ENCODE assay signal across 11 mouse cellular contexts in genomic region chr11:32276347-32276746, GRCm38 (mm10). TPM values are rescaled to one million over a fixed set of nuclear protein-coding genes. Genes with fewer than 3 reads are reported as not detected.
A peak's percentile ranks its signal among the peaks of the same experiment; 100 is the strongest.
DNase-seq lines count a peak whose midpoint lies in the region; ATAC-seq lines count a peak whose summit lies in the region.
"Had no signal": no experiment of that assay in that cellular context is flagged by ENCODE, and none has a peak within 500 bp of the region (broad histone marks: within the 10 kb centered on the region; RNA-seq: fewer than 3 reads in every experiment).

TSS of gene Hba-x (plus strand) at chr11:32276400.

- no peaks in the 10 kb centered on the region for H3K9me3 ChIP-seq in heart, embryonic 10.5 days
- no peaks in the 10 kb centered on the region for H3K9me3 ChIP-seq in lung, embryonic 16.5 days (ENCODE audit: control insufficient read depth, low read length)
- no peaks in the 10 kb centered on the region for H3K9me3 ChIP-seq in limb, embryonic 10.5 days (replicated peaks)
- H3K9me3 ChIP-seq in neural tube, embryonic 15.5 days (replicated peaks), result no peaks in the 10 kb centered on the region

- no peak within 1 kb of the TSS for H3K9ac ChIP-seq in lung, embryonic 16.5 days (ENCODE audit: low read length)
- H3K9ac ChIP-seq in neural tube, embryonic 15.5 days (replicated peaks), result no peak within 1 kb of the TSS

- peak within 1 kb of the TSS; percentile 62; the same call in 1 of the 2 replicates for H3K27ac ChIP-seq in heart, embryonic 10.5 days
- H3K27ac ChIP-seq in lung, embryonic 16.5 days (ENCODE audit: low read length), result no peak within 1 kb of the TSS
- H3K27ac ChIP-seq in limb, embryonic 10.5 days, result no peak within 1 kb of the TSS
- H3K27ac ChIP-seq in neural tube, embryonic 15.5 days (replicated peaks), result no peak within 1 kb of the TSS
- H3K27ac ChIP-seq: layer of hippocampus, adult 2 months; macrophage had no signal

- no peaks in the 10 kb centered on the region for H3K4me1 ChIP-seq in heart, embryonic 10.5 days
- no peaks in the 10 kb centered on the region for H3K4me1 ChIP-seq in lung, embryonic 16.5 days (replicated peaks; ENCODE audit: control insufficient read depth, insufficient read depth, low read length)
- no peaks in the 10 kb centered on the region for H3K4me1 ChIP-seq in limb, embryonic 10.5 days
- no peaks in the 10 kb centered on the region for H3K4me1 ChIP-seq in neural tube, embryonic 15.5 days

- H3K27me3 ChIP-seq in heart, embryonic 10.5 days (ENCODE audit: insufficient read depth, poor library complexity, severe bottlenecking), result peaks cover 61% of the 10 kb centered on the region
- H3K27me3 ChIP-seq in lung, embryonic 16.5 days (ENCODE audit: control insufficient read depth, insufficient read depth, low read depth, low read length), result peaks cover 8% of the 10 kb centered on the region
- peaks cover 35% of the 10 kb centered on the region for H3K27me3 ChIP-seq in limb, embryonic 10.5 days (ENCODE audit: low read depth, poor library complexity, severe bottlenecking)
- peaks cover 5% of the 10 kb centered on the region; the same call in 1 of the 2 replicates for H3K27me3 ChIP-seq in neural tube, embryonic 15.5 days (replicated peaks)

- DNase-seq in heart, embryonic 10.5 days (ENCODE audit: low spot score), result peak; percentile 95
- no peak for DNase-seq in heart, postnatal 25 days (ENCODE audit: low spot score)
- no peak for DNase-seq in lung, postnatal 10 days
- no peak for DNase-seq in limb, embryonic 10.5 days (ENCODE audit: low spot score)
- no peak for DNase-seq in left cerebral cortex, postnatal 10 days (ENCODE audit: extremely low spot score in 1 of 2, low spot score in 2 of 2)
- DNase-seq in cerebellum, adult 9-10 months, result no peak

- H3K4me3 ChIP-seq in heart, embryonic 10.5 days, result peak within 1 kb of the TSS; percentile 29; the same call in 1 of the 2 replicates
- H3K4me3 ChIP-seq in lung, embryonic 16.5 days (ENCODE audit: low read length), result no peak within 1 kb of the TSS
- no peak within 1 kb of the TSS for H3K4me3 ChIP-seq in limb, embryonic 10.5 days
- H3K4me3 ChIP-seq in neural tube, embryonic 15.5 days (replicated peaks), result no peak within 1 kb of the TSS
- H3K4me3 ChIP-seq: layer of hippocampus, adult 2 months had no signal

- no peaks in the 10 kb centered on the region for H3K36me3 ChIP-seq in heart, embryonic 10.5 days
- H3K36me3 ChIP-seq in lung, embryonic 16.5 days (ENCODE audit: control insufficient read depth, insufficient read depth, low read length), result no peaks in the 10 kb centered on the region
- H3K36me3 ChIP-seq in limb, embryonic 10.5 days, result no peaks in the 10 kb centered on the region
- no peaks in the 10 kb centered on the region for H3K36me3 ChIP-seq in neural tube, embryonic 15.5 days

- H3K4me2 ChIP-seq in lung, embryonic 16.5 days (ENCODE audit: low read depth, low read length), result no peak within 1 kb of the TSS
- H3K4me2 ChIP-seq in neural tube, embryonic 15.5 days, result no peak within 1 kb of the TSS

- ATAC-seq in lung, embryonic 16.5 days (ENCODE audit: low read depth), result no peak
- no peak for ATAC-seq in neural tube, embryonic 15.5 days (ENCODE audit: low FRiP score)

- intact Hi-C loops in heart, postnatal 25 days (cut with DNase I), result no loop called here
- intact Hi-C loops in left cerebral cortex, postnatal 10 days (cut with DNase I), result no loop called here

- 68% methylated on average over 3 of the region's 3 CpGs for WGBS in heart, embryonic 10.5 days
- 52% methylated on average over 3 of the region's 3 CpGs for WGBS in lung, embryonic 16.5 days
- WGBS in limb, embryonic 10.5 days, result 74% methylated on average over 3 of the region's 3 CpGs
- 81% methylated on average over 3 of the region's 3 CpGs for WGBS in neural tube, embryonic 15.5 days

RNA-seq across cellular contexts. Expression of gene Hba-x, which starts in this region (rescaled TPM):
- 8,501 and 9,179 TPM in 2 replicates for polyA plus RNA-seq in heart, embryonic 10.5 days (2016; fragmentation: Nextera tagmentation; extraction: Ambion mirVana)
- total RNA-seq in heart, postnatal 25 days (2021), result not detected
- 64.4 and 68.2 TPM in 2 replicates for polyA plus RNA-seq in lung, embryonic 16.5 days (2015; fragmentation: Nextera tagmentation; extraction: Ambion mirVana)
- polyA plus RNA-seq in limb, embryonic 10.5 days (2016; fragmentation: Nextera tagmentation; extraction: Ambion mirVana), result 2,528 and 3,017 TPM in 2 replicates
- 33.0 and 50.2 TPM in 2 replicates for polyA plus RNA-seq in neural tube, embryonic 15.5 days (2015; fragmentation: Nextera tagmentation; extraction: Ambion mirVana)
- total RNA-seq in left cerebral cortex, postnatal 10 days (2021), result not detected
- total RNA-seq: heart, adult 8-10 months; layer of hippocampus, adult 2 months had no signal
- polyA plus RNA-seq: macrophage had no signal

Comparison
In these comparisons a context has a peak if more than half of its experiments do, and no peak if none do; other contexts are left out.
1. RNA of gene Hba-x (polyA plus RNA-seq): 8,501 to 9,179 TPM in heart, embryonic 10.5 days and 2,528 to 3,017 TPM in limb, embryonic 10.5 days; 64.4 to 68.2 TPM in lung, embryonic 16.5 days and 33.0 to 50.2 TPM in neural tube, embryonic 15.5 days; every median in the first group is over 10 times any median in the second.